Mouse (Mus musculus) right cerebral cortex, postnatal 25 days (tissue): ENCODE measurements at regions not wholly inside any gene's neighbourhood (a gene's known extent, or its start where the extent isn't known, plus 50 kb on each side); places are given as distances from the start of the nearest gene placed in this dataset.

Source experiments
- DNase-seq: peaks from one replicate; pipeline ENCODE4 v3.0.0; 2022

DNA sequence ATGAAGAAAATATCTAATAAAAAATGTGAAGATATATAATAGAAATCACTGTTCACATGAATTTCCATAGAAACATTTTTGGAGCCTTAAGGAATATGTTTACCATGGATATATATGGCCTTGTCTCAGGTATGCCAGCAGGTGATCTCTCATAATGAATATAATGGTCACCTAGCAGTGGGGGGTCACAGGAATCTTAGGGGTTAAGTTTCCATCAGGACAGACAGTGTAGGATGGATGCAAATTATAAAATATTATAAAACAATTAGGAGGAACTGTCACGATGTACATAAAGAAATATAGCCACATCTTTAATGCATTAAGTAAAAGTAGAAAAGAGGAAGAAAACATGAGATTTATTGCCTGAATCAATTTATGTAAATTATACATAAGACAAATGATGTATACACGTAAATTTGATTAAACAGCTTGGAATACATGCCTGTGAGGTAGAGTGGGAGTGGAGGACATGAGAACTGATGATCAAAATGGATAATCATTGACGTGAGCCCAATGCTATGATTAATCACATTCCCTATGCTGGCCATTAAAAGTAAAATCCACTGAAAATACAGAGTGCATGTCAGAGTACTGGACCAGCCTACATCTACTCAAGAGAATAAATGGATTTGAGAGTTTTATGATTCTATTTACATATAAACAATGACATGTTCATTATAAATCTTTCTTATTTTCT, 693.0 kb upstream of the Gpc5 start:
- no peak for DNase-seq

DNA sequence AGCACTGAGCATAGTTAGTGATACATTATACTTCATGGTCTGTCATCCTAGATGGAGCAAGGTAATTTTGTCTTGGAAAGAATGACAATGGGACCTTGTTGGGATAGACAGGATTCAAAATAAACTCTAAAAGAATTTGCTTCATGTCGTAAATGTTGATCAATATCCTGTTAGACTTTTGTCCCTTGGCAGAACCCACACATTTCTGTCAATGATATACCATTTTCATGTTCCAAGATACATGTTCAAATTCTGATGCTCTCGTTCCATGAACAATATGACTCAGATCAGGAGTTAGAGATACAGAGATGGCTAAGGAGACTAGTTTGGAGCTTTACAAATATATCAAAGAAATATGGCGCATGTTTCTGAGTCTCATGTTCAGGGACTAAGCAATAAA, 673.2 kb upstream of the Gpc5 start:
- DNase-seq, result no peak

DNA sequence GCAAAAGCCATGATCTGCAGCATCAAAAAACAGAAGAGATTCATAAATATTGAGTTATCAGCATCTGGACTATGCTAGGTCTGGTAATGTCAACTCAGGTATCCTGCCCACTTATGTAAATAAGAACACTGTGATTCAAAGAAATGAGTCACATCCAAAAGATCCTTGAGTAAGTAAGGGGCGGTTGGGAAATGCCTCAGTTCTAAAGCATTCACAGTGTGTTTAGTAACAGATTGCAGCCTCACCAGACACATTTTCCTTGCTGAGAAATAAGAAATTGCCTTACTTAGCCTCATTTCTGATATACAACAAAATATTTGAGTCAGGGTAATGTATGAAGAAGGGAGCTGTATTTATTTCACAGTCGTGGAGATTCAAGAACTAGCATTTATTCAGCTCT, 666.5 kb upstream of the Gpc5 start:
- DNase-seq, result no peak
